Mouse (Mus musculus): Measurements from ENCODE around the gene Veph1. TPM values are rescaled to one million over a fixed set of nuclear protein-coding genes. Genes with fewer than 3 reads are reported as not detected.

Gene Veph1
- total and polyA plus RNA-seq, 3 experiments = not detected

DNA sequence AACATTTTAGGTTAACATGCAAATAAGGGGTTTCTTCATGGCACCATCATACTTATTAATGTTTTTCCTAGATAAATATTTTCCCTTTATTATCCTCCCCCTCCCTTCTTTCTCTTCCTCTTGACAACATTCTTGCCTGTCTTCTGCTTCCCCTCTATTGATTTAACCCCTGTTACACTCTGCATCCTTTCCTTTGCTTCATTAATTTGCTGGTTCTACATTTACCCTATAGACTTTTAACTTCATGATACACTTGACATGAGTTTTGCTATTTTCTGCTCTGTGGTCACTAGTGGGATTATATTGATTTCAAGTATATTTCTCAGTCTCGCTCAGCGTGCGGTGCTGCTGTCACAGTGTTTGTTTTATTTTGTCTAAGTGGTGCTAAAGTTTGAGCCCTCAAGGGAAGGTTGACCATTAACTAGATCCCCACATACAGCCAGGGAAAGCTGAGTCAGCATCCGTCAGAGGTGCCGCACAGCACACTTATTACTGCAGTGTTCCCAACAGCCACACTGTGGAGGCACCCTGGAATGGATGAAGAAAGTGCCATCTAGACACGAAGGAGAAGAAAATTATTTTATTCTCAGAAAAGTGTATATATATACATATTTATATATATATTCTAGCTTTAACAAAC lies 217.6 kb downstream of the Veph1 start:
- H3K27ac ChIP-seq (ENCODE audit: insufficient read depth, low read depth) = no peak overlapping the region
- H3K4me2 ChIP-seq (ENCODE audit: insufficient read depth, low read depth, poor library complexity, severe bottlenecking) = no peak overlapping the region
- dilution Hi-C loops (cut with MboI; ENCODE audit: extremely low pct_ligation_motif_present, extremely low pct_unique_long_range_greater_than_20kb, low sequenced_read_pairs) (no loop called here), in situ Hi-C loops (cut with MboI; ENCODE audit: low pct_ligation_motif_present, low pct_unique_long_range_greater_than_20kb, low sequenced_read_pairs) (no loop called here)
- no peaks in the 10 kb centered on the region for H3K79me2 ChIP-seq (replicated peaks; ENCODE audit: control insufficient read depth, extremely low read depth, insufficient read depth, poor library complexity, severe bottlenecking)
- TF ChIP-seq MAFK (IDR thresholded peaks at IDR 0.05; ENCODE audit: insufficient replicate concordance, low read length) (peak; percentile 88), NRF1 (IDR thresholded peaks at IDR 0.05; ENCODE audit: low read depth, low read length) (no peak)
- no peaks in the 10 kb centered on the region for H3K9me3 ChIP-seq (replicated peaks; ENCODE audit: low read length)
- H3K4me1 ChIP-seq (ENCODE audit: control insufficient read depth in 1 of 2, insufficient read depth in 2 of 2) = peaks cover 7 to 30% of the 10 kb centered on the region in 2 experiments; a peak in 3 of 4 replicates
- no peaks in the 10 kb centered on the region for H3K27me3 ChIP-seq (replicated peaks)
- no peaks in the 10 kb centered on the region for H3K36me3 ChIP-seq (replicated peaks in 1 of 2; ENCODE audit: control insufficient read depth in 1 of 2, insufficient read depth in 1 of 2, low read length in 1 of 2)
- DNase-seq (ENCODE audit: extremely low read depth) = no peak
- no peak overlapping the region for H3K4me3 ChIP-seq (replicated peaks in 1 of 3; ENCODE audit: low read depth in 2 of 3, low read length in 2 of 3, poor library complexity in 1 of 3)
- H3K9ac ChIP-seq (ENCODE audit: insufficient read depth, low read depth) = no peak overlapping the region

DNA sequence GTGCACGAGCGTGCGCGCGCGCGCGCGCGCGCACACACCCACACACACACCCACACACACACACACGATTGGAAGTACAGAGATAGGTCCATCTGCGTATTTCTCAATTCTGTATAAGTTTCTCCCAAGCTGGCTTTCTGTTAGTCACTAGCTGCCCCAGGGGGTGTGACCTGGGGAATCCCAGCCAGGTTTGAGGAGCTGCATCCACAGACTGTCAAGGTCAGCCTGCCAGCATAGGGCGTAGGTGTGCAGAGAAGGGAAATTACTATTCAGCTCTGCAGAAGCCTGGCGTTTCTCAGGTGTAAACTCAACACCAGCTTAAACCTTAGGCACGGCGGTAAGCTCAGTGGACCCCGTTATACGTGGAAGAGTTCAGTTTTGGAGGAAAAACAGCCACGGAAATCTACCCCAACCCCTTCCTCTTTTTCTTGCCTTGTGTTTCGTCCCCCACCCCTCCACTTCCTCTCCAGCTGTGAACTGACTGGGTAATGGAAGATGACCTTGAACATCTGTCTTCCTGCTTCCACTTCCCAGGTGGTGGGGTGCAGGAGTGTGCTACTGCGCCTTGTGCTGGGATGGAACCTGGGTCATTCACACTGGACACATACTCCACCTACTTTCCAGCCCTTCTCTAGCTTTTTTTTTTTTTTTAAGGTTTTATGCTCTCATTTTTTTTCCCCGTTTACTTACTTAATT lies 218.5 kb downstream of the Veph1 start:
- DNase-seq (ENCODE audit: extremely low read depth) = peak; percentile 79
- H3K9ac ChIP-seq (ENCODE audit: insufficient read depth, low read depth) = no peak overlapping the region
- in situ Hi-C loops (cut with MboI; ENCODE audit: low pct_ligation_motif_present, low pct_unique_long_range_greater_than_20kb, low sequenced_read_pairs) = no loop called here
- peak overlapping the region; percentile 10 to 36 (median 25) for H3K4me3 ChIP-seq (replicated peaks in 1 of 3; ENCODE audit: low read depth in 2 of 3, low read length in 2 of 3, poor library complexity in 1 of 3)
- no peaks in the 10 kb centered on the region for H3K27me3 ChIP-seq (replicated peaks)
- H3K4me2 ChIP-seq (ENCODE audit: insufficient read depth, low read depth, poor library complexity, severe bottlenecking) = peak overlapping the region; percentile 56
- TF ChIP-seq SIN3A (IDR thresholded peaks at IDR 0.05; ENCODE audit: low read length) (peak; percentile 20), GABPA (IDR thresholded peaks at IDR 0.05; ENCODE audit: insufficient replicate concordance, low read depth, low read length) (no peak), MAX (IDR thresholded peaks at IDR 0.05; ENCODE audit: low read length) (0 out of 2 replicates have a peak, but pooled peaks have one; percentile 39), CHD2 (IDR thresholded peaks at IDR 0.05; ENCODE audit: low read length) (peak; percentile 51; the same call in 1 of the 2 replicates), RCOR1 (conservative IDR thresholded peaks at IDR 0.05; ENCODE audit: low read depth, low read length) (no peak; the same call in 1 of the 2 replicates), E2F4 (IDR thresholded peaks at IDR 0.05; ENCODE audit: insufficient replicate concordance, low read depth, low read length) (no peak), RAD21 (IDR thresholded peaks at IDR 0.05; ENCODE audit: low read depth, low read length) (no peak), ZKSCAN1 (IDR thresholded peaks at IDR 0.05; ENCODE audit: borderline replicate concordance, low read depth, low read length) (no peak), ETS1 (conservative IDR thresholded peaks at IDR 0.05; ENCODE audit: low read depth, low read length) (peak; percentile 63), IRF4 (IDR thresholded peaks at IDR 0.05; ENCODE audit: low read depth, low read length) (peak; percentile 9; the same call in 1 of the 2 replicates), BHLHE40 (IDR thresholded peaks at IDR 0.05; ENCODE audit: low read depth, low read length) (peak; percentile 30; the same call in 1 of the 2 replicates), CTCF (conservative IDR thresholded peaks at IDR 0.05 in 1 of 2, IDR thresholded peaks at IDR 0.05 in 1 of 2; ENCODE audit: low read depth in 2 of 2, low read length in 2 of 2) (no peak), ZNF384 (IDR thresholded peaks at IDR 0.05; ENCODE audit: low read depth, low read length) (peak; percentile 75), EP300 (IDR thresholded peaks at IDR 0.05; ENCODE audit: low read length) (peak; percentile 83), NRF1 (IDR thresholded peaks at IDR 0.05; ENCODE audit: low read depth, low read length) (peak; percentile 46; the same call in 1 of the 2 replicates), JUND (conservative IDR thresholded peaks at IDR 0.05; ENCODE audit: low read depth, low read length) (no peak; the same call in 1 of the 2 replicates), USF2 (conservative IDR thresholded peaks at IDR 0.05; ENCODE audit: low read depth, low read length) (no peak), ZMIZ1 (IDR thresholded peaks at IDR 0.05; ENCODE audit: low read depth, low read length) (no peak), HCFC1 (IDR thresholded peaks at IDR 0.05; ENCODE audit: low read depth, low read length) (no peak), SMC3 (IDR thresholded peaks at IDR 0.05; ENCODE audit: low read depth, low read length) (no peak), TCF12 (IDR thresholded peaks at IDR 0.05; ENCODE audit: low read depth, low read length) (peak; percentile 87), ELF1 (IDR thresholded peaks at IDR 0.05; ENCODE audit: low read depth, low read length) (peak; percentile 53), NELFE (IDR thresholded peaks at IDR 0.05; ENCODE audit: low read depth, low read length) (no peak), MYC (IDR thresholded peaks at IDR 0.05; ENCODE audit: low read depth, low read length) (0 out of 2 replicates have a peak, but pooled peaks have one; percentile 47), POLR2AphosphoS2 (IDR thresholded peaks at IDR 0.05; ENCODE audit: low read depth, low read length) (no peak)
- dilution Hi-C loops (cut with MboI; ENCODE audit: extremely low pct_ligation_motif_present, extremely low pct_unique_long_range_greater_than_20kb, low sequenced_read_pairs) = no loop called here
- no peaks in the 10 kb centered on the region for H3K36me3 ChIP-seq (replicated peaks in 1 of 2; ENCODE audit: control insufficient read depth in 1 of 2, insufficient read depth in 1 of 2, low read length in 1 of 2)
- no peaks in the 10 kb centered on the region for H3K79me2 ChIP-seq (replicated peaks; ENCODE audit: control insufficient read depth, extremely low read depth, insufficient read depth, poor library complexity, severe bottlenecking)
- H3K9me3 ChIP-seq (replicated peaks; ENCODE audit: low read length) = no peaks in the 10 kb centered on the region
- H3K4me1 ChIP-seq (ENCODE audit: control insufficient read depth in 1 of 2, insufficient read depth in 2 of 2) = peaks cover 7 to 30% of the 10 kb centered on the region in 2 experiments; a peak in 3 of 4 replicates
- peak overlapping the region; percentile 14 for H3K27ac ChIP-seq (ENCODE audit: insufficient read depth, low read depth)
